8 mouse cellular contexts compared by ENCODE assay signal in genomic region chr13:35131272-35132185, GRCm38 (mm10).
DNase-seq lines count a peak whose midpoint lies in the region; ATAC-seq and TF ChIP-seq lines count a peak whose summit lies in the region.

No protein-coding gene starts in this region.

- TF ChIP-seq POLR2A in lung, adult 2 months (IDR thresholded peaks at IDR 0.05; ENCODE audit: borderline replicate concordance, extremely low read depth, low read depth, low read length), result no peak

- no peaks in the 10 kb centered on the region for H3K9me3 ChIP-seq in forebrain, embryonic 16.5 days (ENCODE audit: control insufficient read depth, low read length)
- no peaks in the 10 kb centered on the region for H3K9me3 ChIP-seq in forebrain, embryonic 10.5 days

- no peak overlapping the region for H3K4me2 ChIP-seq in forebrain, embryonic 16.5 days (ENCODE audit: low read length)

- no peak for DNase-seq in forebrain, embryonic 10.5 days (ENCODE audit: extremely low spot score, low spot score)
- DNase-seq in right cerebral cortex, adult 2 months (ENCODE audit: low spot score in 2 of 2), result peak; percentile 68 to 69
- no peak for DNase-seq in adrenal gland, adult (ENCODE audit: inconsistent age in 2 of 2, low spot score in 1 of 2)
- no peak for DNase-seq in lung, adult 2 months
- DNase-seq in adrenal gland, postnatal 4 days (ENCODE audit: low spot score in 2 of 2), result no peak

- no peak overlapping the region for H3K27ac ChIP-seq in forebrain, embryonic 16.5 days (ENCODE audit: low read length)
- no peak overlapping the region for H3K27ac ChIP-seq in forebrain, embryonic 10.5 days

- no peaks in the 10 kb centered on the region for H3K27me3 ChIP-seq in forebrain, embryonic 16.5 days (replicated peaks; ENCODE audit: control insufficient read depth, insufficient read depth, low read length)
- no peaks in the 10 kb centered on the region for H3K27me3 ChIP-seq in forebrain, embryonic 10.5 days (ENCODE audit: poor library complexity, severe bottlenecking)

- 72% methylated on average over 8 of the region's 8 CpGs for WGBS in forebrain, embryonic 16.5 days
- 88% methylated on average over 8 of the region's 8 CpGs for whole genome bisulfite sequencing in forebrain, embryonic 10.5 days
- 60% methylated on average over 8 of the region's 8 CpGs for WGBS in lung, adult 2 months

- peak; percentile 59 for ATAC-seq in forebrain, embryonic 16.5 days
- ATAC-seq in activated CD4-positive, CD25-positive, alpha-beta regulatory T cell, adult 4 months, result peak; percentile 56
- ATAC-seq in inflammation-experienced regulatory T-cells, adult 6 months, result peak; percentile 59

- TF ChIP-seq CTCF in lung, adult 2 months (IDR thresholded peaks at IDR 0.05; ENCODE audit: insufficient read depth, low read length), result no peak

- H3K4me3 ChIP-seq in forebrain, embryonic 16.5 days (replicated peaks; ENCODE audit: low read length), result no peak overlapping the region
- no peak overlapping the region for H3K4me3 ChIP-seq in forebrain, embryonic 10.5 days
- no peak overlapping the region for H3K4me3 ChIP-seq in lung, adult 2 months (replicated peaks; ENCODE audit: extremely low read depth, low read depth, low read length)

- no peaks in the 10 kb centered on the region for H3K36me3 ChIP-seq in forebrain, embryonic 16.5 days (ENCODE audit: control insufficient read depth, insufficient read depth)
- H3K36me3 ChIP-seq in forebrain, embryonic 10.5 days (replicated peaks), result no peaks in the 10 kb centered on the region

- H3K9ac ChIP-seq in forebrain, embryonic 16.5 days (replicated peaks; ENCODE audit: low read depth, low read length), result no peak overlapping the region

- no peaks in the 10 kb centered on the region; the same call in 1 of the 2 replicates for H3K4me1 ChIP-seq in forebrain, embryonic 16.5 days (replicated peaks; ENCODE audit: control insufficient read depth, insufficient read depth, low read length)
- H3K4me1 ChIP-seq in forebrain, embryonic 10.5 days, result no peaks in the 10 kb centered on the region
- H3K4me1 ChIP-seq in lung, adult 2 months (ENCODE audit: control insufficient read depth, insufficient read depth, low read length), result no peaks in the 10 kb centered on the region

Comparison
In these comparisons a context has a peak if more than half of its experiments do, and no peak if none do; other contexts are left out.
1. DNase-seq: peak in right cerebral cortex, adult 2 months (2 of 2); none in forebrain, embryonic 10.5 days (single experiment), adrenal gland, adult (0 of 2), lung, adult 2 months (single experiment) and adrenal gland, postnatal 4 days (0 of 2).
2. Peak in every context shown above with its lines, with median percentiles within 50 percentile points of each other: ATAC-seq.